Mouse (Mus musculus): ENCODE results near the gene Trim17.
"Not testable (repeated sequence)": the region's sequence is repeated elsewhere in the genome, so short reads cannot be mapped to it uniquely, and the experiment has no call there.

Trim17 gene

GRCm38 (mm10) chr11:58947798-58948528 is 6.5 kb upstream of the Trim17 start:
- peak; percentile 76 to 83 for DNase-seq

DNA sequence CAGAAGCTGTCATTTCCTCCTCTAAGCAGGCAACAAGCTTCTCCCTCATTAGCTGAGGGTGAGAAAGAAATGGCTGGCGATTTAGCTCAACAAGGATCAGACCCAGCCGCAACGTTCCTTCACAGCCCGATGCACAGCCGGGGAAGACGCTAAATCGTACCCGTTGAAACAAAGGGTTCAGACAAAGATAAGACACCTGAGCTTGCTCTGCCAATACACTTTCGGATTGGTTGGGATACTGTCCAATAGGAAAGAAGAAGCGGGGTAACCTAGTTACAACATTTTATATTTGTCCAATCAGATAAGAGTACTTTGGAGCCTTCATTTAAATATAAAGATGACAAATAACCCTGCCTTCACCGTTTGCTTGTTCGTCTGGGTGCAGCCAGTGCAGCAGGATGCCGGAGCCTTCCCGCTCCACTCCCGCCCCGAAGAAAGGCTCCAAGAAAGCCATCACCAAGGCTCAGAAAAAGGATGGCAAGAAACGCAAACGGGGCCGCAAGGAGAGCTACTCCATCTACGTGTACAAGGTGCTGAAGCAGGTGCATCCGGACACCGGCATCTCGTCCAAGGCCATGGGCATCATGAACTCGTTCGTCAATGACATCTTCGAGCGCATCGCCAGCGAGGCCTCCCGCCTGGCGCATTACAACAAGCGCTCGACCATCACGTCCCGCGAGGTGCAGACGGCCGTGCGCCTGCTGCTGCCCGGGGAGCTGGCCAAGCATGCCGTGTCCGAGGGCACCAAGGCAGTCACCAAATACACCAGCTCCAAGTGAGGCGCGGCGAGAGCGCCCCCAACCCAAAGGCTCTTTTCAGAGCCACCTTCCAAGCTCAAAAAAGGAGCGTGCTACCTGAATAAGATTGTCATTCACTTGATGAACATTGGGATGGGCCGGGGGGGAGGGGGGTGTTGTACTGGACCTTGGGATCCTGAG is 5.7 kb upstream of the Trim17 start, which contains the start of gene Hist3h2ba:
Gene Hist3h2ba (plus strand): TSS at position 379 of the 938 bp plus-strand sequence.
- peak; percentile 88 to 89 for DNase-seq

- DNase-seq, result peak; percentile 76 to 84
These were observed 4.7 kb upstream of the Trim17 start for GRCm38 (mm10) chr11:58949480-58950431.

DNA sequence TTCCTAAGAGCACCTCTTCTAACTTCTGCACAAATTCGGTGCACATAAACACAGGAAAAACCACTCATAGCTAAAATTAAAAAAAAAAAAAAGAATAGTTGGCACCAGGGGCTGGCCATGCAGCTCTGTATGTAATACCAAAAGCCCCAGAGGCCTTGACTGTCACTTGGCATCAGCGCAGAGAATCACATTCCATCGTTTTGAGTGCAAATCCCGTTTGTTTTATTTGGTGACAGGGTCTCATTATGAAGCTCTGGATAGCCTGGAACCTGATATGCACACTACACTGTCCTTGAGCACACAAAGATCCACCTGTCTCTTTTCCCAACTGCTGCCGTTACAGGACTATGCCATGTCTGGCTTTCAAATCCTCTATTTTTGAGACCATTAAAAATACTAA is 3.3 kb upstream of the Trim17 start:
- no peak for DNase-seq

DNA sequence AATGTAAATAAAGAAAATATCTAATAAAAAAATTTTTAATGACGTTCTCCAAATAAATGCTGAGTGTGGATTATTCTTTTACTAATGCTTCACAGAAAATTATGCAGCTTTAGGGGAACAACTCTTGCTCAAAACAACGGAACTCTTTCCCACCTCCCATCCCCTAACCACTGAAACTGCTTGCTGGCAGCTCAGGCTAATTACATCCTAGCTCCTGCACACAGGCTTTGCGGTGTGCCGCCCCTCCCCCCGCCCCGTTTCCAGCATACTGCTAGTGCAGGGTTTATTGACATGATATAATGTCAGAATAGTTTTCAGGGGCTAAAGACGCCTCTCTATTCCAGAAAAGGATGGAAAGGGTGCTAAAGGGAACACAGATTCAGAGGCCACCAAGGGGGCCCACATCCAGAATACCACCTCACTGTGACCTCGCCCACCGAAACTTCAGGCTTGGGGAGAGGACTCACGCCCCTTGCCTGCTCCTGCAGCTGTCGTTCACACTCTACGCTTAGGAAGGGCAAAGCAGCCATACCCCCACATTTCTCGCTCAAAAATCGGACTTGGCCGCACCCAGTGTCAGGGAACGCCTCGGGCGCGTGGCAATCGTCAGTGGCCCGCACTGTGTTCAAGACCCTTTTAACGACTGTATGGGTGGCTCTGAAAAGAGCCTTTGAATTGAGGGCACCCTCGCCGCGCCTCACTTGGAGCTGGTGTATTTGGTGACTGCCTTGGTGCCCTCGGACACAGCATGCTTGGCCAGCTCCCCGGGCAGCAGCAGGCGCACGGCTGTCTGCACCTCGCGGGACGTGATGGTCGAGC is 925 bp upstream of the Trim17 start:
- peak in 1 of 2 experiments; percentile 36 for DNase-seq

- not testable (repeated sequence) for DNase-seq
These were observed 390 bp upstream of the Trim17 start for GRCm38 (mm10) chr11:58954170-58954419.

- peak in 1 of 2 experiments; percentile 46 for DNase-seq
These were observed 820 bp downstream of the Trim17 start for GRCm38 (mm10) chr11:58955143-58955867.

- DNase-seq, result no peak
These were observed 1.4 kb downstream of the Trim17 start for GRCm38 (mm10) chr11:58955868-58956257.

GRCm38 (mm10) chr11:58957226-58957914 is 2.9 kb downstream of the Trim17 start:
- peak; percentile 41 to 47 for DNase-seq

- DNase-seq, result no peak
These were observed 4.1 kb downstream of the Trim17 start for GRCm38 (mm10) chr11:58958536-58958935.

- no peak for DNase-seq
These were observed 4.8 kb downstream of the Trim17 start for GRCm38 (mm10) chr11:58959186-58959825.

DNA sequence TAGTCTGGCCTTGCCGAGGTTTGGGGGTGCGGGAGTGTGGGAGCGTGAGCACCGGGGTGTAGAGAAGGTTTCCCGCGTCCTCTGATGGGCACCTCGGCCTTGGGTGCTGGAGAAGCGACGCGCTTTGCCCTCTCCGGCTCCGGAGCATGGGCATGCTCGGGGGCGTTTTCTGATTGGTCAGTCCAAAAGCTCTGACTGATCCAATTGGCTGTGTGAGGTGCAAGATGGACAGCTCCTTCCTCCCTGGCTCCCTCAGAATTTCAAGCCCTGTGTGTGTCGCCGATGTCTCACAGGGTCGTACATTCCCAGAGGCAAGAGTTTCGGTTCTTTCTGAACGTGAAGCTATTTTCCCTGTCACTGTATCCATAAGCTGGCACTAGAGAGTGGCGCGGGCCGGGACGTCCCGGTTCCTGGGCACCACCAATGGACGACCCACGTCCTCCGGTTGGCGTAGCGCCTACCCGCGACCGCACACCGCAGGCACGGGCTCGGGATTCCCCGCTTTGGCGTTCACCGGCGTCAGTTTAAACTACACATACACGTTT is 5.5 kb downstream of the Trim17 start:
- DNase-seq, result peak; percentile 90 to 93

DNA sequence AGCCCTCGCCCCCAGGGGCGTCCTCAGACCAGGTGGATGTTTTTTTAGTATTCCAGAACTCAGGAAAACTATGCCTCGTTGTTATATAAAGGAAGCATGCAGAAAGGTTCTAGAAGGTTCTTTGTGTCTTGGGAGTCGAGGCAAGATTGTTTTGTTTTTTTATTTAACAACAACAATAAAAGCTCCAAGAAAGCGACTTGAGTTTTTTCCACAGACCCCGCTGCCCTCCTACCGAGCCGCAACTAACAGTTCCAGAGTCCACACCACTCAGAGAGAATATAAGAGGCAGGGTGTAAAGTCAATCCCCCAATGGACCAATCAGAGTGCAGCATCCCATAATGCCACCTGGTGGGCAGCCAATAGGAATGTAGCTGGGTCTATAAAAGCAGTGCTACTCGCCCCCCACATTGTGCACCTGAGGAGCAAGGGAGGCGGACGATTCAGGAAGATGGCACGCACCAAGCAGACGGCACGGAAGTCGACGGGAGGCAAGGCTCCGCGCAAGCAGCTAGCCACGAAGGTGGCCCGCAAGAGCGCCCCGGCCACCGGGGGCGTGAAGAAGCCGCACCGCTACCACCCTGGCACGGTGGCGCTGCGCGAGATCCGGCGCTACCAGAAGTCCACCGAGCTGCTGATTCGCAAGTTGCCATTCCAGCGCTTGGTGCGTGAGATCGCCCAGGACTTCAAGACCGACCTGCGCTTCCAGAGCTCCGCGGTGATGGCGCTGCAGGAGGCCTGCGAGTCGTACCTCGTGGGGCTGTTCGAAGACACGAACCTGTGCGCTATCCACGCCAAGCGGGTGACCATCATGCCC is 7.1 kb downstream of the Trim17 start:
- DNase-seq, result peak in 1 of 2 experiments; percentile 33

- DNase-seq, result peak; percentile 44
These were observed 9.1 kb downstream of the Trim17 start for GRCm38 (mm10) chr11:58963543-58963942.

DNA sequence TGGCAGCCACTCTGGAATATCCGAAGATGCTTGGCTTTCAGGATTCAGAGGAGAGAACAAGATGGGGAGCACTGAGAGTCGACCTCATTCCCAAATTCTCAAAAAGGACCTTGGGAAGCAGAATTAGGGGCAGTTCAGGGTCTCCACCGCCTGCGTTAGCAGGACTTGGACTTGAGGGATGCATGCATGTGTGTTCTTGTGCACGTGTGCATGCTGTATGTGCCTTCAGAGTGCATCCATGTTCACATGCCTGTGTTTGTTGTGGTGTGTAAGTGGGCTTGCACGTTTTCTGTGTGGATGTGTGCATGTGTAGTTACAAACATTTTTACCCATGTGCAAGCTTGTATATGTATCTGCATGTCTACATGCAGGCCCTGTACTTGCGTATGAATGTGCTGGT is 9.7 kb downstream of the Trim17 start:
- DNase-seq, result no peak

GRCm38 (mm10) chr11:58965001-58965760 is 10.7 kb downstream of the Trim17 start:
- no peak for DNase-seq

GRCm38 (mm10) chr11:58967346-58967745 is 12.9 kb downstream of the Trim17 start:
- no peak for DNase-seq

DNA sequence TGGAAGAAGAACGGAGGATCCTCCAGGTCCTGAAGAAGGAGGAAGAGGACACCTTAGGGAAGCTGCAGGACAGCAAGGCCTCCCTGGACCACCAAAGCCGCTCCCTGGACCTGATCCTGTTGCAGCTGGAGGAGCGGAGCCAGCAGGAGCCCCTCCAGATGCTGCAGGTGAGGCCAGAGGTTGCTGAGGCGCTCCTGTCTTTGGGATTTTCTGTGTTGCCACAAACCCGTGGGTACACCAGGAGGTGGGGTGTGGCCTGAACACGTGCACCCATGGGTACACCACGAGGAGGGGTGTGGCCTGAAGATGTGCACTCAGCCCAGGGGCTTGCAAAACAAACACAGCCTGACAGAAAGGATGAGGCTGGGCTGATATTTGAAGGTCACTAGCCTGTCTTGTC is 14.1 kb downstream of the Trim17 start:
- DNase-seq, result no peak
